Mouse (Mus musculus) adrenal gland, adult 2 months (tissue): Measurements from ENCODE around the gene Tuft1. TPM values are rescaled to one million over a fixed set of nuclear protein-coding genes. Genes with fewer than 3 reads are reported as not detected.
"Not testable (repeated sequence)": the region's sequence is repeated elsewhere in the genome, so short reads cannot be mapped to it uniquely, and the experiment has no call there.

Source experiments
- DNase-seq: peaks from one replicate; pipeline ENCODE4 v3.0.0; 2021
- long read RNA-seq: library from polyadenylated mRNA; stranded (forward); transcript quantifications from one replicate; pipeline ENCODE4 v2.0.0, GENCODE M21; 2021
- polyA plus RNA-seq: library from polyadenylated mRNA; depleted of rRNA; stranded (reverse); fragments of >200 nt; gene quantifications from 2 replicates; pipeline ENCODE4 v1.2.3, GENCODE M21; 2012; rRNA removed
- total RNA-seq, 2 experiments: library from RNA; stranded (reverse); gene quantifications; 2 replicates each; pipeline ENCODE4 v1.2.3; 2021

Tuft1 gene
- total RNA-seq = 10 to 100 TPM; 13.2 to 13.8 TPM
- 6.8 and 7.1 TPM in 2 replicates for polyA plus RNA-seq
- long read RNA-seq, partial matches to known transcripts = 1 of 12 reads
- long read RNA-seq, other reads (novel, unspliced or antisense) = 6 of 12 reads

GRCm38 (mm10) chr3:94658740-94659095, at the start of gene Tuft1:
TSS of gene Tuft1 (minus strand) at chr3:94658872.
- peak; percentile 91 for DNase-seq

- not testable (repeated sequence) for DNase-seq
These were observed 44.7 kb upstream of the Tuft1 start for GRCm38 (mm10) chr3:94703364-94703763.

DNA sequence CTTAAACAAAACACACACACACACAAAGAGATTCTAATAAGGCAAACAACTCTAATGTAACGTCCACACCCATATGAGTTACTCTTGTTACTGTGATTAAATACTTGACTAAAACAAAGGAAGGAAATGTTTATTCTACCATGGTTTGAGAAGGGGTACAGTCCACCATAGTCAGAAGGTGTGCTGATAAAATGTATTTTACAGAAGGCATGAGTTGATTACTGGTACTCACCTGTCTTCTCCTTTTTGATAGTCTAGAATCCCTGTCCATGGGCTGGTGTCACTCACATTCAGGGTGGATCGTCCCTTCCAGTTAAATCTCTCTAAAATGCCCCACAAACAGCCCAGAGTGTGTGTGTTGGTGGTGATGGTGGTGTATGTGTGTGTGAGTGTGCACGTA, 44.2 kb upstream of the Tuft1 start:
- no peak for DNase-seq

- not testable (repeated sequence) for DNase-seq
These were observed 43.6 kb upstream of the Tuft1 start for GRCm38 (mm10) chr3:94702163-94702810.

- not testable (repeated sequence) for DNase-seq
These were observed 37.6 kb upstream of the Tuft1 start for GRCm38 (mm10) chr3:94696257-94696656.

DNA sequence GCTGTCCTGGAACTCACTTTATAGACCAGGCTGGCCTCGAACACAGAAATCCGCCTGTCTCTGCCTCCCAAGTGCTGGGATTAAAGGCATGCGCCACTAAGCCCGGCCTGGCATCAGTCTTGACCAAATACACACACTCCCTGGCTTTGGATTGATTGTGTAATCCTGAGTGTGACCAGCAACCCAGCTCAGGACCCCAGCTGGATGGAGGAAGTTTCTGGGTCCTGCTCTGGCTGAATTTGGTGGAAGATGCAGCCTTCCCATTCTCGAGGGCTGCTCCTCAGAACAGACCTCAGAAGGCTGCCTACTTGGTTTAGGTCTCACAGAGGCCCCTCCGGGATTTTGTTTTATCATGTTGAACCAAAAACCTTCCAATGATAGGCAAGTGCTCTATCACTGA, 36.9 kb upstream of the Tuft1 start:
- not testable (repeated sequence) for DNase-seq

- DNase-seq = not testable (repeated sequence)
These were observed 35.2 kb upstream of the Tuft1 start for GRCm38 (mm10) chr3:94693874-94694273.

- no peak for DNase-seq
These were observed 34.7 kb upstream of the Tuft1 start, which contains the start of gene Selenbp2 for GRCm38 (mm10) chr3:94693329-94693825. TSS of gene Selenbp2 (plus strand) at chr3:94693556.

- DNase-seq = not testable (repeated sequence)
These were observed 33.0 kb upstream of the Tuft1 start for GRCm38 (mm10) chr3:94691694-94692093.

GRCm38 (mm10) chr3:94690616-94691247, 32.1 kb upstream of the Tuft1 start:
- peak; percentile 58 for DNase-seq

- not testable (repeated sequence) for DNase-seq
These were observed 31.5 kb upstream of the Tuft1 start for GRCm38 (mm10) chr3:94690162-94690561.

DNA sequence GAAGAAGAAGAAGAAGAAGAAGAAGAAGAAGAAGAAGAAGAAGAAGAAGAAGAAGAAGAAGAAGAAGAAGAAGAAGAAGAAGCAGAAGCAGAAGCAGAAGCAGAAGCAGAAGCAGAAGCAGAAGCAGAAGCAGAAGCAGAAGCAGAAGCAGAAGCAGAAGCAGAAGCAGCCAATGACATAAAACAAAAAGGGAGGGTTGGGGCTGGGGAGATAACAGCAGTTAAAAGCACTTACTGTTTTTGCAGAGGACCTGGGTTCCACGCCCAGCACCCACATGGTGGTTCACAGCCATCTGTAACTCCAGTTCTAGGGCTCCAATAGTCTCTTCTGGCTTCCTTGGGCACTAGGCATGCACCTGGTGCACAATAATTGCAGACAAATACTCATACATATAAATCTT, 30.5 kb upstream of the Tuft1 start:
- not testable (repeated sequence) for DNase-seq

- not testable (repeated sequence) for DNase-seq
These were observed 30.0 kb upstream of the Tuft1 start for GRCm38 (mm10) chr3:94688698-94689097.

GRCm38 (mm10) chr3:94685989-94686772, 27.5 kb upstream of the Tuft1 start:
- not testable (repeated sequence) for DNase-seq

DNA sequence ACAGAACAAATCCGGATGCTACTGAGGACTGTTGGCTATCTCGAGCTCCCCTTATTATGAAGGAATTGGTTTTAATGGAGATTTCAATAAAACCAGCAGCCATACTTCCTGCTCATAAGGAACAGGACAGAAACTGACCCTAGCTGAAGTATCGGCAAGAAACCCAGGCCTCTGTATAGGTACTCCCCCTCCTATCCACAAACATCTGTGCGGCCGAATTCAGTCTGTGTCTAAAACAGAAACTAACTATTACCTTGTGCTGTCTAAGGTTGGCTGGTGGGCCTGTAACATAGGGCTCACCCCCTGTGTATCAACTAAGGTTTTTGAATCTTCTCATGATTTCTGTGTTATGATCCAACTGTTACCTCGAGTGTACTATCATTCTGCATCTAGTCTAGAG, 25.0 kb upstream of the Tuft1 start:
- no peak for DNase-seq

DNA sequence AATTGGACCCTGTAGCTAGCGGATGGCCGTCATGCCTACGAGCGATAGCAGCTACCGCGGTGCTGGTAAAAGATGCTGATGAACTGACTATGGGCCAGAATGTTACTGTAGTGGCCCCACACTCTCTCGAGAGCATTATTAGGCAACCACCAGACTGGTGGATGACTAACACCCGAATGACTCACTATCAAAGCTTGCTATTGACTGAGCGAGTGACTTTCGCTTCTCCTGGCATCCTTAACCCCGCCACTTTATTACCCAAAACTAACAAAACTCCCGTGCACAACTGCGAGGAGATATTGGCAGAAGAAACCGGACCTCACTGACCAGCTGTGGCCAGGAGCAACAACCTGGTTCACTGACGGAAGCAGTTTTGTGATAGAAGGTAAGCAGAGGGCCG, 22.1 kb upstream of the Tuft1 start:
- peak; percentile 67 for DNase-seq

GRCm38 (mm10) chr3:94680032-94680431, 21.4 kb upstream of the Tuft1 start:
- not testable (repeated sequence) for DNase-seq

- DNase-seq = no peak
These were observed 20.7 kb upstream of the Tuft1 start for GRCm38 (mm10) chr3:94679351-94679841.

- not testable (repeated sequence) for DNase-seq
These were observed 16.4 kb upstream of the Tuft1 start for GRCm38 (mm10) chr3:94675101-94675500.

DNA sequence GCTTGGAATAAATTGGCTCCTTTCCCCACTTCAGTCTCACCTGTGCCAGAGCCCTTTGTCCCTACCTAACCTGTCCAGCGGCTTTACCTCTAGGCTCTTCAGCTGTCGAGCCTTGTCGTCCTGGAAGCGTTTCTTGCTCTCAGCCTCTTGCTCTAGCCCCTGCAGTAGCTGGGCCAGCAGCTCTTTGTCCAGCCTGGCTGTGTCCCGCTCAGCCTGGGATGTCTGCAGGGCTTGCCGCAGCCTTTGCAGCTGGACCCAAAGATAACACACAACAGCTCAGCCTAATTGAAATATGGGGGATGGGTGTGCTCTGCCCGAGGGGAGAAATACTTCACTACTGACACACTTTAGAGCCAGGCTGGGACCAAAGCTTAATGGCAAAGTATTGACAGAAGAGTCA, 7.2 kb upstream of the Tuft1 start:
- DNase-seq = not testable (repeated sequence)

- not testable (repeated sequence) for DNase-seq
These were observed 6.6 kb upstream of the Tuft1 start for GRCm38 (mm10) chr3:94665060-94665802.
